Mouse (Mus musculus): ENCODE measurements at regions not wholly inside any gene's neighbourhood (a gene's known extent, or its start where the extent isn't known, plus 50 kb on each side); places are given as distances from the start of the nearest gene placed in this dataset.

GRCm38 (mm10) chr1:176655487-176656333 lies 158.2 kb downstream of the Cep170 start:
- H3K27ac ChIP-seq (ENCODE audit: insufficient read depth, low read depth), result no peak overlapping the region
- no peaks in the 10 kb centered on the region for H3K9me3 ChIP-seq (replicated peaks; ENCODE audit: low read length)
- no peaks in the 10 kb centered on the region for H3K27me3 ChIP-seq (replicated peaks)
- no peaks in the 10 kb centered on the region for H3K36me3 ChIP-seq (replicated peaks in 1 of 2; ENCODE audit: control insufficient read depth in 1 of 2, insufficient read depth in 1 of 2, low read length in 1 of 2)
- no peaks in the 10 kb centered on the region for H3K4me1 ChIP-seq (ENCODE audit: control insufficient read depth in 1 of 2, insufficient read depth in 2 of 2)
- dilution Hi-C loops (cut with MboI; ENCODE audit: extremely low pct_ligation_motif_present, extremely low pct_unique_long_range_greater_than_20kb, low sequenced_read_pairs), result no loop called here
- H3K79me2 ChIP-seq (replicated peaks; ENCODE audit: control insufficient read depth, extremely low read depth, insufficient read depth, poor library complexity, severe bottlenecking), result no peaks in the 10 kb centered on the region
- no peak overlapping the region for H3K4me3 ChIP-seq (replicated peaks in 1 of 3; ENCODE audit: low read depth in 2 of 3, low read length in 2 of 3, poor library complexity in 1 of 3)
- in situ Hi-C loops (cut with MboI; ENCODE audit: low pct_ligation_motif_present, low pct_unique_long_range_greater_than_20kb, low sequenced_read_pairs), result no loop called here
- no peak for DNase-seq (ENCODE audit: extremely low read depth)
- no peak overlapping the region for H3K9ac ChIP-seq (ENCODE audit: insufficient read depth, low read depth)
- no peak overlapping the region for H3K4me2 ChIP-seq (ENCODE audit: insufficient read depth, low read depth, poor library complexity, severe bottlenecking)
- TF ChIP-seq MYC (IDR thresholded peaks at IDR 0.05; ENCODE audit: low read depth, low read length), result no peak
- no peak for TF ChIP-seq ETS1 (conservative IDR thresholded peaks at IDR 0.05; ENCODE audit: low read depth, low read length)
- TF ChIP-seq TBP (conservative IDR thresholded peaks at IDR 0.05; ENCODE audit: low read depth, low read length), result no peak
- TF ChIP-seq MEF2A (IDR thresholded peaks at IDR 0.05; ENCODE audit: borderline replicate concordance, low read depth, low read length), result no peak
- TF ChIP-seq E2F4 (IDR thresholded peaks at IDR 0.05; ENCODE audit: insufficient replicate concordance, low read depth, low read length), result no peak
- TF ChIP-seq ZMIZ1 (IDR thresholded peaks at IDR 0.05; ENCODE audit: low read depth, low read length), result no peak

GRCm38 (mm10) chr1:176644248-176644647 lies 169.6 kb downstream of the Cep170 start:
- H3K79me2 ChIP-seq (replicated peaks; ENCODE audit: control insufficient read depth, extremely low read depth, insufficient read depth, poor library complexity, severe bottlenecking), result no peaks in the 10 kb centered on the region
- in situ Hi-C loops (cut with MboI; ENCODE audit: low pct_ligation_motif_present, low pct_unique_long_range_greater_than_20kb, low sequenced_read_pairs) (no loop called here), dilution Hi-C loops (cut with MboI; ENCODE audit: extremely low pct_ligation_motif_present, extremely low pct_unique_long_range_greater_than_20kb, low sequenced_read_pairs) (no loop called here)
- no peak overlapping the region for H3K4me3 ChIP-seq (replicated peaks in 1 of 3; ENCODE audit: low read depth in 2 of 3, low read length in 2 of 3, poor library complexity in 1 of 3)
- no peak overlapping the region for H3K4me2 ChIP-seq (ENCODE audit: insufficient read depth, low read depth, poor library complexity, severe bottlenecking)
- no peaks in the 10 kb centered on the region for H3K9me3 ChIP-seq (replicated peaks; ENCODE audit: low read length)
- H3K27me3 ChIP-seq (replicated peaks), result no peaks in the 10 kb centered on the region
- no peak for TF ChIP-seq JUN (IDR thresholded peaks at IDR 0.05; ENCODE audit: insufficient read depth, low read depth, low read length)
- TF ChIP-seq POLR2AphosphoS2 (IDR thresholded peaks at IDR 0.05; ENCODE audit: low read depth, low read length), result no peak
- TF ChIP-seq POLR2A (IDR thresholded peaks at IDR 0.05; ENCODE audit: low read depth, low read length), result no peak
- no peak for TF ChIP-seq ZNF384 (IDR thresholded peaks at IDR 0.05; ENCODE audit: low read depth, low read length)
- TF ChIP-seq HCFC1 (IDR thresholded peaks at IDR 0.05; ENCODE audit: low read depth, low read length), result no peak
- no peak for TF ChIP-seq TCF12 (IDR thresholded peaks at IDR 0.05; ENCODE audit: low read depth, low read length)
- TF ChIP-seq NELFE (IDR thresholded peaks at IDR 0.05; ENCODE audit: low read depth, low read length), result no peak
- no peak for TF ChIP-seq UBTF (IDR thresholded peaks at IDR 0.05; ENCODE audit: low read depth, low read length)
- H3K9ac ChIP-seq (ENCODE audit: insufficient read depth, low read depth), result no peak overlapping the region
- no peak for DNase-seq (ENCODE audit: extremely low read depth)
- no peaks in the 10 kb centered on the region for H3K4me1 ChIP-seq (ENCODE audit: control insufficient read depth in 1 of 2, insufficient read depth in 2 of 2)
- no peaks in the 10 kb centered on the region for H3K36me3 ChIP-seq (replicated peaks in 1 of 2; ENCODE audit: control insufficient read depth in 1 of 2, insufficient read depth in 1 of 2, low read length in 1 of 2)
- H3K27ac ChIP-seq (ENCODE audit: insufficient read depth, low read depth), result no peak overlapping the region

Measured in CH12.LX (cell line).